Mouse (Mus musculus) cerebellum, adult 2 months (tissue): ENCODE data around the gene Asgr1.

Experiments used
- CTCF ChIP-seq: fragments of 200-500 bp; IDR thresholded peaks from 2 replicates; pipeline ENCODE4 v1.5.1; 2011; ENCODE audit warnings: low read depth, mild to moderate bottlenecking, control low read depth, low read length, moderate library complexity, borderline replicate concordance; ENCODE audit not compliant: insufficient read depth
- POLR2A ChIP-seq: fragments of 200-500 bp; IDR thresholded peaks from 2 replicates; pipeline ENCODE4 v1.6.1; 2011; ENCODE audit warnings: low read length, control low read depth, borderline replicate concordance; ENCODE audit not compliant: insufficient read depth

DNA sequence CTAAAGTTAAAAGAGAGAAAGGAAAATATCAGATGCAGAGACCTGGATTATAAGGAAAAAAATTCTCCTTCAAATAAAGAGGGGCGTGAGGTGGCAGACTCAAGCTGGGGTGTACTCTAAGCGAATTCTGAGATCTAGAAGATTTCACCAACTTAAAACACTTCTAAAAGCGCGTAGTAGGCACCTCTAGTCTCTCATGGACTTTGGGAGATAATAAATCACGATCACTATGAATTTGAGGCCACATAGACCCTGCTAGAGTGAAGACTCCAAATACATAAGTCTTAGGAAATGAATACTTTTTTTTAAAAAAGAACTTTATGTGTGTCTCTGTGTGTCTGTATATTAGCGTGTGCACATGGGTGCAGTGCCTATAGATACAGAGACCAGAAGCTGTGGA, 38.2 kb upstream of the Asgr1 start:
- TF ChIP-seq POLR2A (no peak), CTCF (no peak)
